Mouse (Mus musculus) CH12.LX (cell line): ENCODE data around the gene Ywhab.

ENCODE experiments used
- CHD2 ChIP-seq: IDR thresholded peaks from 2 replicates; pipeline ENCODE4 v1.6.1; 2011; ENCODE audit warnings: low read length, improper control_type of control experiment
- CTCF ChIP-seq, 2 experiments: IDR thresholded peaks in 1 of 2; conservative IDR thresholded peaks in 1 of 2; 2 replicates each; pipeline ENCODE4 v1.5.1; 2011 to 2012; ENCODE audit warnings: low read depth in 2 of 2, low read length in 2 of 2, improper control_type of control experiment in 1 of 2, inconsistent platforms in 1 of 2, mild to moderate bottlenecking in 1 of 2, moderate library complexity in 1 of 2
- ELF1 ChIP-seq: IDR thresholded peaks from 2 replicates; pipeline ENCODE4 v1.6.1; 2014; ENCODE audit warnings: low read depth, mild to moderate bottlenecking, inconsistent platforms, low read length, improper control_type of control experiment
- EP300 ChIP-seq: IDR thresholded peaks from 2 replicates; pipeline ENCODE4 v1.6.1; 2011; ENCODE audit warnings: low read length, improper control_type of control experiment
- MAX ChIP-seq: IDR thresholded peaks from 2 replicates; pipeline ENCODE4 v1.6.1; 2011; ENCODE audit warnings: low read length, improper control_type of control experiment
- NRF1 ChIP-seq: IDR thresholded peaks from 2 replicates; pipeline ENCODE4 v1.6.1; 2014; ENCODE audit warnings: low read depth, mild to moderate bottlenecking, inconsistent platforms, low read length, improper control_type of control experiment, moderate library complexity
- RCOR1 ChIP-seq: conservative IDR thresholded peaks from 2 replicates; pipeline ENCODE4 v1.6.1; 2012; ENCODE audit warnings: low read depth, mild to moderate bottlenecking, inconsistent platforms, low read length, improper control_type of control experiment
- UBTF ChIP-seq: IDR thresholded peaks from 2 replicates; pipeline ENCODE4 v1.6.1; 2012; ENCODE audit warnings: low read depth, mild to moderate bottlenecking, inconsistent platforms, low read length, improper control_type of control experiment, moderate library complexity
- USF2 ChIP-seq: conservative IDR thresholded peaks from 2 replicates; pipeline ENCODE4 v1.6.1; 2011; ENCODE audit warnings: low read depth, low read length, improper control_type of control experiment
- ZMIZ1 ChIP-seq: IDR thresholded peaks from 2 replicates; pipeline ENCODE4 v1.6.1; 2012; ENCODE audit warnings: low read depth, mild to moderate bottlenecking, inconsistent platforms, low read length, improper control_type of control experiment

DNA sequence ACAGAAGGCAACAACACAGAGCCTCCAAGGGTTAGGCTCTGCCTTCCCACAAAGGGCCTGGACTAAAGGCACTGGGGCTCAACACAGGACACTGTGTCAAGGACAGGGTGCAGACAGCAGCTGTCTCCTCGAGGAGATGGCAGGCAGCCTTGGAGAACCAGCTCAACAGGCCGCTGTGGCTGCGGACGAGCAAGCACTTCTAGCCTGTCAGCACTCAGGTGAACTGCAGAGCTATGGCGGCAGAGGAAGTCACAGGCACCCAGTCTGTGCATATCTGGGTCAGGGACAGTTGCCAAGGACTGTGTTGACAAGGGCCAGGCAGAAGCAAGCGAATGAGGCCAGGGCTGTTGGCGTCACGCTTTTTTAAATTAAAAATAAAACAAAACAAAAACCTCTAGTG is 59.0 kb downstream of the Ywhab start:
- TF ChIP-seq ZMIZ1 = no peak
- TF ChIP-seq ELF1 = no peak
- no peak for TF ChIP-seq NRF1
- TF ChIP-seq EP300 = no peak
- no peak for TF ChIP-seq MAX
- TF ChIP-seq CHD2 = no peak
- TF ChIP-seq USF2 = no peak
- no peak for TF ChIP-seq RCOR1
- no peak for TF ChIP-seq CTCF (conservative IDR thresholded peaks at IDR 0.05 in 1 of 2, IDR thresholded peaks at IDR 0.05 in 1 of 2; ENCODE audit: low read depth in 2 of 2, low read length in 2 of 2)
- TF ChIP-seq UBTF = no peak
